Mouse (Mus musculus) testis, postnatal 14 days (tissue): ENCODE data around the gene Msi1.
"Not testable (repeated sequence)": the region's sequence is repeated elsewhere in the genome, so short reads cannot be mapped to it uniquely, and the experiment has no call there.

Experiments
- DNase-seq: peaks from one replicate; pipeline ENCODE4 v3.0.0; 2021; ENCODE audit warnings: low spot score

Gene Msi1

GRCm38 (mm10) chr5:115434280-115434852, 5.0 kb downstream of the Msi1 start:
- DNase-seq, result no peak

- DNase-seq, result no peak
Observed at GRCm38 (mm10) chr5:115434853-115435754, 5.7 kb downstream of the Msi1 start.

DNA sequence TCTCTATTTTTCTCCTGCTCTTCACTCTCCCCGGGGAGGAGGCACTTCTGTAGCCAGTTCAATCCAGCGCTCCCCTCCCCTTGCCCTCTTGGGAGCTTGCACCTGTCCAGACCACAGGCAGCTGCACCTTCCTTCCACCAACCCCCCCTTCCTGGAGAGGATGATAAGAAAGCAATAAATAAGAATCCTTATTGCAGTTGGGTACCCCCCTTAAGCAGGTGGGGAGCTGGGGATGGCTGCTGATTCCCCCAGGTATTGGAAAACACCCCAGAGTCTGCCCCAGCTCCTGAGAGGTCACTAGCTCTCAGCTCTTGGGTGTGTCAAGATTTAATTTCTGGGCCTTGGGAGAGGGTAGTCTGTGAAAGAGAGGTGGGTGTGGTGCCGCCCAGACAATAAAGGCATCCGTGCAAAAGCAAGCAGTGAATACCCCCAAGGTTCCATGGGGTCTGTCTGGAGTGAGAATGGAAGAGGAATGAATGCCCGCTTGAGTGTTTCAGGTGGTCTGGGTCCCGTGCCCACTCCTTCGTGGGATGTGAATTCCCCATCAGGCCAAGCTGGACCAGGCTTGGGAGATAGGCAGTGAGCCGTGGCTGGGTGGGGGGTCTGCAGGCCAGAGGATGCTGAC, 6.5 kb downstream of the Msi1 start:
- peak; percentile 45 for DNase-seq

GRCm38 (mm10) chr5:115436421-115437124, 7.2 kb downstream of the Msi1 start:
- peak; percentile 79 for DNase-seq

DNA sequence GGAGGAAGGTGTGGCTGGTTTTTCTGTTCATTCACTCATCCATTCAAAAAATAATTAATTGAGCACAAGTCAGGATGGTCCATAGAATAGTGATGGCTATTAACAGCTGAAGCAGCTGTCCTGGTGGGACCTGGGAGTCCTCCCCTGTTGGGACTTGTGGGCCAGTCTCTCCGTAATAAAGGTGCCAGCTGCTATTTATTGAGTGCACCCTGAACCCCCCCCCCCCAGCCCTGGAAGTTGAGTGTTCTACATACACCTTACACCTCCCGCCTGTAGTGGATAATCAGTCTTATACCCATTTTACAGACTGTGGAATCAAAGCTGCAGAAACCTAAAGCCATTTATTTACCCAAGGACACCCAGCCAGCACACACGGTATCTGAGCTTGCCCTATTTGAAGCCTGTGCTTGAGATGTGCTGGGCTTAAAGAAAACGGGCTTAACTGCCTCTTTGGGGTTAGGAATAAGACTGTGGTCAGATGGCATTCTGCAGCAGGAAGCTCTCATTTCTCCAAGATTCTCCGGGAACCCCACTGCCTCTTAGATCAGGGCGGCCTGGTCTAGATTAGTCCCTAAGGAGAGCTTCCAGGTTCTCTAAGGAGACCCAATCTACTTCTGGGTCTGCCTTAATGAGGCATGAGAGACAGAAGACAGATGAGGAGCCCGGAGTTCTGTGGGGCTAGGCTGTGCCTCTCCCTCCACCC, 8.0 kb downstream of the Msi1 start:
- DNase-seq, result no peak

DNA sequence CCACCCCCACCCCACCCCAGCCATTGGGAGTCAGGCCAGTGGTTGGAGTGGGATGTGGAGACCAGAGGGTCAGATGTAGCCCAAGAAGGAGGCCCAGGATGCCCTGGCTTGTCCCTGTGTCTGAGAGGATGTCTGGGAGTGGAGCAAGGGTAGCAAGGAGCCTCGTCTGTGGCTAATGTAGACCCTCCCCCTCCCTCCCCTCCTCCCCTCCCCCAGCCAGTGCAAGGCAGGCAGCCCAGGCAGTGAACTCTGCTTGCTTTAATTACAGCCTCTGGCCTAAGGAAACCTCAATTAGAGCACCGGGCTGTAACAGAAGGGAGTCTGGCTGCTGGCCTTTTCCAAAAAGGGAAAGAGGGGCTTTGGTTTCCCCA, 8.5 kb downstream of the Msi1 start:
- no peak for DNase-seq

DNA sequence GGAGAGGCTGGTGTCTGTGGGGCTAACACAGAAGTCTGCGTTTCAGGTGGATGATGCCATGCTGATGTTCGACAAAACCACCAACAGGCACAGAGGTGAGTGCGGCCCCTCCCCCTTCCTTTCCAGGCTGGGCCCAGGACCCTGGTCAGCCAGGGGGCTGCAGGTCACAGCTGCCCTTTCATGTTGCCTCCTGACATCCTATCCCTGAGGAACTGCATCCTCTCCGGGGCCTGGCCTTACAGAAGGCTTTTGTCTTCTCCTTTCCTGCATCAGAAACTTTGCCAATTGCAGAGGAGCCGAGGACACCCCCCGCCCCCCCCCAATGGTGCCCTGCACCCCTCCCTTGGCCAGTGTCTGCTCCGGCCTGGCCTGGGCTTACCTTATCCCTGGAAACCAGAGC, 9.3 kb downstream of the Msi1 start:
- DNase-seq, result no peak

GRCm38 (mm10) chr5:115441205-115441849, 11.9 kb downstream of the Msi1 start:
- DNase-seq, result peak; percentile 65

GRCm38 (mm10) chr5:115442663-115443062, 13.3 kb downstream of the Msi1 start:
- DNase-seq, result not testable (repeated sequence)

DNA sequence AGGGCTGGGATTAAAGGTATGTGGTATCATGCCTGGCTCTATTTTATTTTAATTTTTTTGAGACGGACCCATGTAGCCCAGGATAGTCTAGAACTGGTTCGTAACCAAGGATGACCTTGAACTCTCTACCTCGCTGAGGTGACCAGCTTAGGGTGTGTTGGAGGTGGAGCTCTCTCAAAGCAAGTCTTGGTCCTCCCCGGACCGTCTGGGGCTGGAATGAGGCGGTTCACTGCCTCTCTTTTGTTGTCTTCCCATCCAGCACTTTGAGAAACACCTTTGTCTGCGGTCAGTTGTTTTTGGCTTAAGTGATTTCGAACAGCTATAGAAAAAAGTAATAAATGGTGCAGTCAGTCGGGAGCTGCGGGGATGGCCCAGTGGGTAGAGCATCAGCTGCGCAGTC, 14.7 kb downstream of the Msi1 start:
- DNase-seq, result no peak

DNA sequence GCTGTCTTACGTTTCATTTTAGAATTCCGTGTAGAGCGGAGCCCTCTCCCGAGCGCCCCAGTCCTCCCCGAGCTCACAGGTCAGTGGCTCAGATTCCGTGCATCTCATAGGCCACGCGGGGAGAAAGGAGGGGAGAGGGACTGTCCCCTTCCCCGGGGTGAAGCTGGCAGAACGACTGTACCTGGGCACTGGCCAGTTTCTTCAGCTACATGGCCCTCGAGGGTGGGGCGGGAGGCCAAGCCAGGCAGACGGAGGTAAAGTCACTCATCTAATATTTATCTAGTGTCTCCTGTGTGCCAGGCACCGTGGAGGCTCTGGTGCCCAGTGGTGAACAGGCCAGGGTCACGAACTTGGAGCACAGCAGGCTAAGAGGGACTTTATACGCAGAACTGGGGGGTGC, 17.7 kb downstream of the Msi1 start:
- no peak for DNase-seq

DNA sequence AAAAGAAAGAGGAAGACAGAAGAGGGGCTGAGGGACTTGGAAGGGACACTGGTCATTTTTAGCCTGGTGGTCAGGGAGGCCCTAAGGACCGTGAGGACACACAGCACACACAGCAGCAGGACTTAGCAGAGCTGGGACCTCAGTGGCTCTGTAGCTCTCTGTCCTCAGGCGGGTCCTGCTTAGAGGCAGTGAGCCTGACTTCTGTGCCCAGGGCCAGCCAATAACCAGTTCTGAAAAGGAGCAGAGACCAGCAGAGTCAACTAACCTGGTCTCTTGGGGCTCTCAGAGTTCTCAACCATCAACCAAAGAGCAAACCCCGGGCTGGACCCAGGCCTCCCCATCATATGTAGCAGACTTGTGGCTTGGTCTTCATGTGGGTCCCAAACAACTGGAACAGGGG, 19.8 kb downstream of the Msi1 start:
- DNase-seq, result no peak

DNA sequence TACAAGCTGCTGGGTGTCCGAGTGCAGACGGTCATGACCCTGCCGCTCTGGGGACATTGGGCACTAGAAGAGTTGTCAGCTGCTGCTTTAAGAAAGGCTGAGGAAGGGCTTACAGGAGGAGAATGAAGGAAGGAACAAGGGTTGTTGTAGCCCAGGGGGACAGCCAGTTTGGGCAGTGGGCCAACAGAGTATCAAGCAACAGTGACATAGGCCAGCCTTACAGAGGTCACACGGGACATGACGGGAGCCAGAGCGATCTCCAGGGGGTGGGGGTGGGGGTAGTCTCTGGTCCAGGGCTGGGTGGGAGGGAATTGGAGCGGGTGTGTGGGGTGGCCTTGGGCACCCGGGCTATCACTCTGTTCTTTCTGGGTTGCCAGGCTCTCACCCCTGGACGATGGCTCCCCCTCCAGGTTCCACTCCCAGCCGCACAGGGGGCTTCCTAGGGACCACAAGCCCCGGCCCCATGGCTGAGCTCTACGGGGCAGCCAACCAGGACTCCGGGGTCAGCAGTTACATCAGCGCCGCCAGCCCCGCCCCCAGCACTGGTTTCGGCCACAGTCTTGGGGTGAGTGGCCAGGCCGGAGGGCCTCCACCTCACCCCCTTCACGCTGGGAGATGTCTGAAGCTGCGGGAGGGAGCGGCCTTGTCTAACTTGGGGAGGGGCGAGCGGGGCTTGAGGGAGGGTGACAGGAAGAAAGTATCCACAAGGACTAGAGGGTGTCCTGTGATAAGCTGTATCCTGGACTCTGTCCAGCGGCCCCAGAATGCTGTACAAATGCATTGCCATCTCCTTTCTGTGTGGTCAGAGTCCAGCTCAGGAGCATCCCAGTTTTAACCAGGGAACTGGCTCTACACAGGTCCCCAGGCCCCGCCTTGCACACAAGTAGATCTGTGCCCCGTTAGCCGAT, 21.3 kb downstream of the Msi1 start:
- peak; percentile 56 for DNase-seq

DNA sequence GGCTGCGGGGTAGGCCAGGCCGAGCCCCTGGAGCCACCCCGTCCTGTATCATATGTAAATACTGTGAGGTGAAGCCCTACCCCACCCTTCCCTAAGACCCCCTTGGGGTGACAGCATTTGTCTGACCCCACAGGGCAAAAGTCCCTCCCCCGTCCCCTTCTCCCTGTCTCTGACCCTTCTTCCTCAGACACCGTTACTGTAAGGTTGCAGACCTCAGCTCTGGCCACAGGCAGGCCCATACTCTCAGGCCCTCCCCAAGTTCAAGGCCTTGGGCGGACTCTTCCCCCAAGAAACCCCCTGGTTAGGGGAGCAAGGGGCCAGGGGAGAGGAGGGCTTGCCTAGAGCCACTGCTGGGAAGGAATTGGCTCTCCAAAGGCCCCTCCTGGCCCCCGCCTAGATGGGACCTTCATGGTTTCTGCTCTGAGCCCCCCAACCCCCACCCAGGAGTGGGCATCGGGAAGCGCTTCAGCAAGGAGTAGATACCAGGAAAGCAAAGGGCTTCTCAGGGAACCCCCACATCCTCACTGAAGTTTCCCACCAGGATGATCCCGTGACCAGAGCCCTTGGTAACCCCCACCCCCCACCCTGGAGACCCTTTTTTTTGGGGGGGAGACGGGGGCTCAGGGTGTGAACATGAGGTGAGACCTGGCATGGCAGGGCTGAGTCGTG, 25.2 kb downstream of the Msi1 start:
- DNase-seq, result no peak

GRCm38 (mm10) chr5:115455838-115456237, 26.4 kb downstream of the Msi1 start:
- DNase-seq, result no peak

GRCm38 (mm10) chr5:115458918-115459317, 29.5 kb downstream of the Msi1 start:
- DNase-seq, result no peak

DNA sequence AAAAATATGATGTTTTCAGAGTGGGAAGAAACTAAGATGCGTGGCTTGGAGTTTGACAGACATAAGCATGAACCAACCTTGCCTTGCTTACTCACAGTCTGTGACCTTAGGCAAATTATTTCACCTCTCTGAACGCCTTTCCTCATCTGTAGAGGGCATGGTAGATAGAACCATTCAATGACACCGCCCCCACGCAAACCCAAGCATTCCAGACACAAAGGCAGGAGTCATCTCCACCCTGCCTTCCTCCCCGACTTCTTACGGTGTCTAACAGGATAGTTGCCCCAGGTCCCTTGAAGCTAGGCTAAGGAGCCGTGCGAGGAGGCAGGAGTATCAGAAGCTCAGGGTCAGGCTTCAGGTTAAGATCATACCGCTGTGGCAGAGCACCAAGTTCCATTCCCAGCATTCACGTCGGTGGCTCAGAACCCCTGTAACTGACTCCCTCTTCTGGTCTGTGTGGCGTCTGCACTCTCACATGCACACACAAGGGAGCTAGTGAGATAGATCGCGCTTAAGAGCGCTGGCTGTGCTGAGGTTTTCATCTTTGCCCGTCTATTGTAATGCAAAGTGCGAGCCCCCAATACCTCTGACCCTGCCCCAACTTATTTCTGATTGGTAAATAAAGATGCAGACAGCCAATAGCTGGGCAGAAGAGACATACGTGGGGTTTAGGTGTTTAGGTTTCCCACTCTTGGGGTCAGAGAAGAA, 35.2 kb downstream of the Msi1 start:
- no peak for DNase-seq

GRCm38 (mm10) chr5:115465642-115466420, 36.4 kb downstream of the Msi1 start, which contains the start of gene Pla2g1b:
Gene Pla2g1b (plus strand): TSS chr5:115466262.
- no peak for DNase-seq
